Mouse (Mus musculus): ENCODE data around the gene Erbb2. TPM values are rescaled to one million over a fixed set of nuclear protein-coding genes. Genes with fewer than 3 reads are reported as not detected.

Erbb2 gene
- total RNA-seq, 2 experiments from 2014 or later = 11.3 TPM

GRCm38 (mm10) chr11:98384721-98385637, 27.3 kb upstream of the Erbb2 start:
- DNase-seq = peak; percentile 36 to 72
- intact Hi-C loops (cut with DNase I) = no loop called here

GRCm38 (mm10) chr11:98385638-98386585, 26.4 kb upstream of the Erbb2 start, which contains the start of gene Pnmt:
Gene Pnmt, plus strand, starts transcription at chr11:98386450.
- DNase-seq = no peak

GRCm38 (mm10) chr11:98386596-98386995, 25.7 kb upstream of the Erbb2 start:
- intact Hi-C loops (cut with DNase I) = no loop called here
- no peak for DNase-seq

More at GRCm38 (mm10) chr11:98385638-98386585, 26.4 kb upstream of the Erbb2 start, which contains the start of gene Pnmt:
- intact Hi-C loops (cut with DNase I) = no loop called here

- intact Hi-C loops (cut with DNase I) = no loop called here
- DNase-seq = no peak
Measured at GRCm38 (mm10) chr11:98387056-98387577, 25.2 kb upstream of the Erbb2 start.

GRCm38 (mm10) chr11:98388282-98388681, 24.0 kb upstream of the Erbb2 start:
- intact Hi-C loops (cut with DNase I) = loop anchor here (2.0 kb wide), 1 partner anchor 15 kb away; no protein-coding TSS in a partner anchor
- DNase-seq = no peak

GRCm38 (mm10) chr11:98389221-98389780, 23.0 kb upstream of the Erbb2 start:
- intact Hi-C loops (cut with DNase I) = loop anchor here (1.0 to 2.0 kb wide), 2 partner anchors 16 to 47 kb away; no protein-coding TSS in a partner anchor
- peak; percentile 54 to 70 for DNase-seq

- intact Hi-C loops (cut with DNase I) = no loop called here
- DNase-seq = no peak
Measured at GRCm38 (mm10) chr11:98390141-98390540, 22.1 kb upstream of the Erbb2 start.

- DNase-seq = no peak
- intact Hi-C loops (cut with DNase I) = no loop called here
Measured at GRCm38 (mm10) chr11:98392034-98392433, 20.2 kb upstream of the Erbb2 start.

GRCm38 (mm10) chr11:98392645-98393044, 19.6 kb upstream of the Erbb2 start:
- no peak for DNase-seq
- intact Hi-C loops (cut with DNase I) = no loop called here

GRCm38 (mm10) chr11:98393317-98393716, 19.0 kb upstream of the Erbb2 start:
- intact Hi-C loops (cut with DNase I) = no loop called here
- peak; percentile 62 to 72 for DNase-seq

- intact Hi-C loops (cut with DNase I) = no loop called here
Measured at GRCm38 (mm10) chr11:98394301-98394700, 18.0 kb upstream of the Erbb2 start.

GRCm38 (mm10) chr11:98395041-98395440, 17.2 kb upstream of the Erbb2 start:
- intact Hi-C loops (cut with DNase I) = no loop called here
- DNase-seq = peak; percentile 66 to 74

More at GRCm38 (mm10) chr11:98394301-98394700, 18.0 kb upstream of the Erbb2 start:
- DNase-seq = peak; percentile 36 to 64

GRCm38 (mm10) chr11:98397946-98398345, 14.3 kb upstream of the Erbb2 start:
- intact Hi-C loops (cut with DNase I) = no loop called here
- no peak for DNase-seq

GRCm38 (mm10) chr11:98400161-98400726, 12.0 kb upstream of the Erbb2 start, which contains the start of gene Pgap3:
Gene Pgap3, minus strand, starts transcription at chr11:98400490.
- intact Hi-C loops (cut with DNase I) = loop anchor here (5.0 kb wide), 1 partner anchor 37 kb away; the partner anchor contains the start of gene Mien1
- peak; percentile 82 to 84 for DNase-seq

- DNase-seq = no peak
- intact Hi-C loops (cut with DNase I) = loop anchor here (5.0 kb wide), 1 partner anchor 36 kb away; the partner anchor contains the start of gene Mien1
Measured at GRCm38 (mm10) chr11:98400816-98401215, 11.5 kb upstream of the Erbb2 start.

- intact Hi-C loops (cut with DNase I) = no loop called here
- no peak for DNase-seq
Measured at GRCm38 (mm10) chr11:98406621-98407020, 5.6 kb upstream of the Erbb2 start.

- intact Hi-C loops (cut with DNase I) = no loop called here
Measured at GRCm38 (mm10) chr11:98408872-98409271, 3.4 kb upstream of the Erbb2 start.

GRCm38 (mm10) chr11:98409341-98409822, 2.9 kb upstream of the Erbb2 start:
- peak in 1 of 2 experiments; percentile 42 for DNase-seq
- intact Hi-C loops (cut with DNase I) = no loop called here

More at GRCm38 (mm10) chr11:98408872-98409271, 3.4 kb upstream of the Erbb2 start:
- no peak for DNase-seq

- peak; percentile 39 to 46 for DNase-seq
- intact Hi-C loops (cut with DNase I) = loop anchor here (2.0 kb wide), 1 partner anchor 26 kb away; the partner anchor contains the start of gene Mien1
Measured at GRCm38 (mm10) chr11:98412797-98413301, 579 bp downstream of the Erbb2 start.
